Mouse (Mus musculus) E14TG2a.4 (cell line): Measurements from ENCODE around the gene Fgf3.

Experiments
- CTCF ChIP-seq: conservative IDR thresholded peaks from 2 replicates; pipeline ENCODE4 v1.5.1; 2014; ENCODE audit warnings: low read length
- POU5F1 ChIP-seq: IDR thresholded peaks from 2 replicates; pipeline ENCODE4 v1.6.1; 2014; ENCODE audit warnings: low read length, borderline replicate concordance

DNA sequence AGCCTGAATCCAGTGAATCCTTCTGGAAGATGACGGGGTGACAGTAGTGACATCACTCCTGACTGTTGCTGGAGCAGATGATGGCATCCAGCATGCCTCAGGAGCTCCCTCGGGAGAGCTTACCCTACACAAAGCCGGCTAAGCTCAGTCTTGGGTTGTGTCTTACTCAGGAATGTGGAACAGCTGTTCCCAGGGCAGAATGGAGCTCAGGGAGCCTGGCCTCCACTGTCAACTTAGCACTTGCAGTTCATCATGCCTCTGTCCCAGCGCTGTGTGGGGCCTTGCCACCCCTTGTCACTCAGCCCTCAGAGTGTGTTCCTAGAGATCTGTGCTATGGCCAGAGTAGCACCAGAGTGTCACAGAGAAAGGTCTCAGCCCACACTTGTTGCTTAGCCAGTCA lies 26.4 kb upstream of the Fgf3 start:
- no peak for TF ChIP-seq CTCF
- TF ChIP-seq POU5F1, result no peak
